Mouse (Mus musculus) right cerebral cortex, postnatal 14 days (tissue): ENCODE measurements around the gene Ccne1.
"Not testable (repeated sequence)": the region's sequence is repeated elsewhere in the genome, so short reads cannot be mapped to it uniquely, and the experiment has no call there.

Experiments
- DNase-seq: peaks from one replicate; pipeline ENCODE4 v3.0.0; 2022

Ccne1 gene

GRCm38 (mm10) chr7:38107371-38108259 is at the start of gene Ccne1:
Gene Ccne1 (minus strand): TSS chr7:38107534.
- peak; percentile 99 for DNase-seq

GRCm38 (mm10) chr7:38155829-38156228 is 48.5 kb upstream of the Ccne1 start:
- no peak for DNase-seq

GRCm38 (mm10) chr7:38152571-38152970 is 45.2 kb upstream of the Ccne1 start:
- DNase-seq: no peak

GRCm38 (mm10) chr7:38151706-38152312 is 44.5 kb upstream of the Ccne1 start:
- peak; percentile 26 for DNase-seq

- DNase-seq: no peak
These were observed 40.1 kb upstream of the Ccne1 start for GRCm38 (mm10) chr7:38147477-38147876.

GRCm38 (mm10) chr7:38141747-38142545 is 34.6 kb upstream of the Ccne1 start:
- peak; percentile 90 for DNase-seq

GRCm38 (mm10) chr7:38140324-38140723 is 33.0 kb upstream of the Ccne1 start:
- DNase-seq: peak; percentile 55

GRCm38 (mm10) chr7:38134471-38134870 is 27.1 kb upstream of the Ccne1 start:
- no peak for DNase-seq

GRCm38 (mm10) chr7:38131186-38131585 is 23.9 kb upstream of the Ccne1 start:
- DNase-seq: peak; percentile 52

GRCm38 (mm10) chr7:38129986-38130729 is 22.8 kb upstream of the Ccne1 start:
- DNase-seq: no peak

GRCm38 (mm10) chr7:38129491-38129890 is 22.2 kb upstream of the Ccne1 start:
- DNase-seq: no peak

GRCm38 (mm10) chr7:38128256-38128655 is 20.9 kb upstream of the Ccne1 start:
- not testable (repeated sequence) for DNase-seq

GRCm38 (mm10) chr7:38125565-38126159 is 18.3 kb upstream of the Ccne1 start:
- peak; percentile 19 for DNase-seq

GRCm38 (mm10) chr7:38124164-38124563 is 16.8 kb upstream of the Ccne1 start:
- not testable (repeated sequence) for DNase-seq

GRCm38 (mm10) chr7:38118594-38118993 is 11.3 kb upstream of the Ccne1 start:
- no peak for DNase-seq

GRCm38 (mm10) chr7:38112451-38112850 is 5.1 kb upstream of the Ccne1 start:
- DNase-seq: no peak

- peak; percentile 19 for DNase-seq
These were observed 4.7 kb upstream of the Ccne1 start for GRCm38 (mm10) chr7:38111996-38112395.

GRCm38 (mm10) chr7:38108260-38108632 is 912 bp upstream of the Ccne1 start:
- no peak for DNase-seq

- DNase-seq: no peak
These were observed 523 bp downstream of the Ccne1 start for GRCm38 (mm10) chr7:38106711-38107311.

- no peak for DNase-seq
These were observed 2.0 kb downstream of the Ccne1 start for GRCm38 (mm10) chr7:38105379-38105778.

- no peak for DNase-seq
These were observed 3.2 kb downstream of the Ccne1 start for GRCm38 (mm10) chr7:38104097-38104496.

- DNase-seq: no peak
These were observed 13.0 kb downstream of the Ccne1 start for GRCm38 (mm10) chr7:38094353-38094752.
